ENCODE assay signal across 10 mouse cellular contexts in the genomic region with DNA sequence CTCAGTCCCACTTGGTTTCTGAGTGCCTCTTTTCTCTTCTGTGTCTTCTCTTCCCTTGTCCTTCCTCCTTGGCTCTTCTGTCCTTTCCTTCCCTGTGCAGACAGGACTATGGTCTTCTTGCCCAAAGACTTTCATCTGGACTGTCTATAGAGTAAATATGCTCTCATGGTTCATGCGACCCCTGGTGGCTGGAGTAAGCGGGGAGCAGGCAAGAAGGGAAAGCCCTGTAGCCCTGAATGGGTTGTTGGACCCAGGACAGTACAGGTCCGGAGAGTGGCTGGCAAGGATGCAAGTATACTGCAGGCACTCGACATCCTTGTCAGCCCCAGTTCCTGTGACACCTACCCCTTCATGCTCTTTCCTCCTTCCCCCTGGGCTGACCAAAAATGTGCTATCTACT. TPM values are rescaled to one million over a fixed set of nuclear protein-coding genes. Genes with fewer than 3 reads are reported as not detected.
DNase-seq lines count a peak whose midpoint lies in the region; ATAC-seq and TF ChIP-seq lines count a peak whose summit lies in the region.
"Had no signal": no experiment of that assay in that cellular context is flagged by ENCODE, and none has a peak within 500 bp of the region (broad histone marks: within the 10 kb centered on the region; RNA-seq: fewer than 3 reads in every experiment).

No protein-coding gene starts in this region.

- TF ChIP-seq CTCF in testis, adult 2 months (IDR thresholded peaks at IDR 0.05; ENCODE audit: control insufficient read depth, insufficient read depth, insufficient replicate concordance, low read depth, low read length): peak; percentile 44; the same call in 1 of the 2 replicates
- TF ChIP-seq CTCF in liver, embryonic 14.5 days (IDR thresholded peaks at IDR 0.05; ENCODE audit: low read depth): peak; percentile 94

- no peak overlapping the region for H3K4me2 ChIP-seq in kidney, embryonic 14.5 days (replicated peaks; ENCODE audit: low read depth, low read length)
- H3K4me2 ChIP-seq in liver, embryonic 14.5 days (ENCODE audit: low read depth): no peak overlapping the region
- no peak overlapping the region for H3K4me2 ChIP-seq in neural tube, embryonic 12.5 days (replicated peaks)
- H3K4me2 ChIP-seq: embryonic facial prominence, embryonic 13.5 days had no signal

- H3K4me1 ChIP-seq in testis, adult 2 months (ENCODE audit: control insufficient read depth, insufficient read depth, low read length): no peaks in the 10 kb centered on the region
- no peaks in the 10 kb centered on the region; the same call in 1 of the 2 replicates for H3K4me1 ChIP-seq in kidney, embryonic 14.5 days (ENCODE audit: control insufficient read depth, insufficient read depth, low read length)
- H3K4me1 ChIP-seq in liver, embryonic 14.5 days (replicated peaks; ENCODE audit: control insufficient read depth in 2 of 2, insufficient read depth in 2 of 2, low read length in 1 of 2): peaks cover 0 to 6% of the 10 kb centered on the region in 2 experiments; a peak in 2 of 4 replicates
- peaks cover 4% of the 10 kb centered on the region; the same call in 1 of the 2 replicates for H3K4me1 ChIP-seq in neural tube, embryonic 12.5 days
- H3K4me1 ChIP-seq: embryonic facial prominence, embryonic 13.5 days had no signal

- WGBS in kidney, embryonic 14.5 days: 46% methylated on average over 4 of the region's 4 CpGs
- WGBS in liver, embryonic 14.5 days (ENCODE audit: insufficient replicate concordance): 24% methylated on average over 4 of the region's 4 CpGs
- WGBS in neural tube, embryonic 12.5 days: 41% methylated on average over 4 of the region's 4 CpGs

- no peak for TF ChIP-seq POLR2A in testis, adult 2 months (IDR thresholded peaks at IDR 0.05; ENCODE audit: control insufficient read depth, low read depth, low read length)

- no peak overlapping the region for H3K27ac ChIP-seq in testis, adult 2 months (ENCODE audit: control insufficient read depth, insufficient read depth, low read depth, low read length)
- no peak overlapping the region for H3K27ac ChIP-seq in kidney, embryonic 14.5 days (ENCODE audit: low read depth, low read length)
- H3K27ac ChIP-seq in liver, embryonic 14.5 days: no peak overlapping the region
- H3K27ac ChIP-seq in neural tube, embryonic 12.5 days: no peak overlapping the region
- H3K27ac ChIP-seq: embryonic facial prominence, embryonic 13.5 days had no signal

- no peak for TF ChIP-seq EP300 in liver, embryonic 14.5 days (IDR thresholded peaks at IDR 0.05; ENCODE audit: low read depth)

- no peaks in the 10 kb centered on the region for H3K27me3 ChIP-seq in testis, adult 2 months (ENCODE audit: control insufficient read depth, insufficient read depth, low read length)
- no peaks in the 10 kb centered on the region for H3K27me3 ChIP-seq in kidney, embryonic 14.5 days (ENCODE audit: control insufficient read depth, insufficient read depth, low read length)
- H3K27me3 ChIP-seq in liver, embryonic 14.5 days (ENCODE audit: control insufficient read depth, insufficient read depth, low read length): no peaks in the 10 kb centered on the region
- H3K27me3 ChIP-seq in neural tube, embryonic 12.5 days (replicated peaks): no peaks in the 10 kb centered on the region
- H3K27me3 ChIP-seq: embryonic facial prominence, embryonic 13.5 days had no signal

- peaks cover 3% of the 10 kb centered on the region for H3K36me3 ChIP-seq in testis, adult 2 months (ENCODE audit: control insufficient read depth, insufficient read depth, low read length)
- peaks cover 56% of the 10 kb centered on the region for H3K36me3 ChIP-seq in kidney, embryonic 14.5 days (ENCODE audit: control insufficient read depth, insufficient read depth, low read length)
- peaks cover 19% of the 10 kb centered on the region for H3K36me3 ChIP-seq in liver, embryonic 14.5 days (replicated peaks; ENCODE audit: control insufficient read depth, insufficient read depth, low read depth)
- peaks cover 57% of the 10 kb centered on the region for H3K36me3 ChIP-seq in neural tube, embryonic 12.5 days

- no peaks in the 10 kb centered on the region for H3K9me3 ChIP-seq in kidney, embryonic 14.5 days (ENCODE audit: control insufficient read depth, low read length)
- H3K9me3 ChIP-seq in liver, embryonic 14.5 days (ENCODE audit: control insufficient read depth, low read length): no peaks in the 10 kb centered on the region
- no peaks in the 10 kb centered on the region for H3K9me3 ChIP-seq in neural tube, embryonic 12.5 days
- H3K9me3 ChIP-seq: embryonic facial prominence, embryonic 13.5 days had no signal

- ATAC-seq in kidney, embryonic 14.5 days (ENCODE audit: low FRiP score, low TSS enrichment): peak; percentile 43; the same call in 1 of the 2 replicates
- ATAC-seq in liver, embryonic 14.5 days (ENCODE audit: insufficient read depth): peak; percentile 41; the same call in 1 of the 2 replicates
- 0 out of 2 replicates have a peak, but pooled peaks have one; percentile 25 for ATAC-seq in neural tube, embryonic 12.5 days (ENCODE audit: low FRiP score, low read depth)

- no peak overlapping the region for H3K9ac ChIP-seq in kidney, embryonic 14.5 days (ENCODE audit: low read depth, low read length)
- no peak overlapping the region for H3K9ac ChIP-seq in liver, embryonic 14.5 days (replicated peaks)
- no peak overlapping the region for H3K9ac ChIP-seq in neural tube, embryonic 12.5 days
- H3K9ac ChIP-seq: embryonic facial prominence, embryonic 13.5 days had no signal

- no peak overlapping the region for H3K4me3 ChIP-seq in testis, adult 2 months (ENCODE audit: control insufficient read depth, low read depth, low read length)
- no peak overlapping the region for H3K4me3 ChIP-seq in kidney, embryonic 14.5 days (ENCODE audit: low read length)
- no peak overlapping the region for H3K4me3 ChIP-seq in liver, embryonic 14.5 days (ENCODE audit: insufficient read depth in 1 of 2, low read depth in 2 of 2, low read length in 2 of 2)
- H3K4me3 ChIP-seq in neural tube, embryonic 12.5 days: no peak overlapping the region
- H3K4me3 ChIP-seq: embryonic facial prominence, embryonic 13.5 days; myocyte had no signal

- DNase-seq in testis, postnatal 14 days (ENCODE audit: low spot score): no peak
- DNase-seq in cerebellum, adult 18-20 months: peak; percentile 75 to 79
- peak; percentile 79 for DNase-seq in gastrocnemius, adult 18-20 months (ENCODE audit: low spot score)
- DNase-seq in liver, embryonic 14.5 days (ENCODE audit: low read depth in 3 of 3, low spot score in 3 of 3): no peak
- peak; percentile 69 for DNase-seq in thymus, postnatal 14 days

RNA-seq across cellular contexts. Expression of a gene that starts 5.2 kb away (rescaled TPM):
- polyA plus RNA-seq in testis, adult 2 months (2012; rRNA removed): 14.1 and 14.7 TPM in 2 replicates
- total RNA-seq in gastrocnemius, adult 18-20 months (2021): 100 to 1,000 TPM in 1 of 2 experiments, 10 to 100 TPM in 1; 86.0 to 147 TPM
- 29.9 and 37.8 TPM in 2 replicates for polyA plus RNA-seq in kidney, embryonic 14.5 days (2014; fragmentation: Nextera tagmentation; extraction: Ambion mirVana)
- polyA plus RNA-seq in liver, embryonic 14.5 days (2012; rRNA removed): 15.9 and 16.7 TPM in 2 replicates
- 26.6 and 29.7 TPM in 2 replicates for polyA plus RNA-seq in liver, embryonic 14.5 days (2014; fragmentation: Nextera tagmentation; extraction: Ambion mirVana)
- 44.1 and 45.5 TPM in 2 replicates for polyA plus RNA-seq in neural tube, embryonic 12.5 days (2016; fragmentation: Nextera tagmentation; extraction: Ambion mirVana)

RNA-seq across cellular contexts. Expression of a gene that starts 12.2 kb away (rescaled TPM):
- polyA plus RNA-seq in testis, adult 2 months (2012; rRNA removed): 82.1 and 99.9 TPM in 2 replicates
- 10 to 100 TPM; 23.0 to 25.0 TPM for total RNA-seq in gastrocnemius, adult 18-20 months (2021)
- 23.2 and 45.2 TPM in 2 replicates for polyA plus RNA-seq in kidney, embryonic 14.5 days (2014; fragmentation: Nextera tagmentation; extraction: Ambion mirVana)
- polyA plus RNA-seq in liver, embryonic 14.5 days (2012; rRNA removed): 12.5 and 16.5 TPM in 2 replicates
- polyA plus RNA-seq in liver, embryonic 14.5 days (2014; fragmentation: Nextera tagmentation; extraction: Ambion mirVana): 12.5 and 12.8 TPM in 2 replicates
- polyA plus RNA-seq in neural tube, embryonic 12.5 days (2016; fragmentation: Nextera tagmentation; extraction: Ambion mirVana): 31.0 and 33.0 TPM in 2 replicates

RNA-seq across cellular contexts. Expression of a gene that starts 15.5 kb away (rescaled TPM):
- polyA plus RNA-seq in testis, adult 2 months (2012; rRNA removed): 194 and 199 TPM in 2 replicates
- 100 to 1,000 TPM; 772 to 880 TPM for total RNA-seq in gastrocnemius, adult 18-20 months (2021)
- 2,593 and 3,221 TPM in 2 replicates for polyA plus RNA-seq in kidney, embryonic 14.5 days (2014; fragmentation: Nextera tagmentation; extraction: Ambion mirVana)
- 350 and 717 TPM in 2 replicates for polyA plus RNA-seq in liver, embryonic 14.5 days (2012; rRNA removed)
- polyA plus RNA-seq in liver, embryonic 14.5 days (2014; fragmentation: Nextera tagmentation; extraction: Ambion mirVana): 1,544 and 1,614 TPM in 2 replicates
- 1,233 and 1,284 TPM in 2 replicates for polyA plus RNA-seq in neural tube, embryonic 12.5 days (2016; fragmentation: Nextera tagmentation; extraction: Ambion mirVana)

RNA-seq across cellular contexts. Expression of a gene that starts 15.9 kb away (rescaled TPM):
- polyA plus RNA-seq in testis, adult 2 months (2012; rRNA removed): 40.0 and 41.8 TPM in 2 replicates
- total RNA-seq in gastrocnemius, adult 18-20 months (2021): 10 to 100 TPM; 16.9 to 20.4 TPM
- 143 and 162 TPM in 2 replicates for polyA plus RNA-seq in kidney, embryonic 14.5 days (2014; fragmentation: Nextera tagmentation; extraction: Ambion mirVana)
- polyA plus RNA-seq in liver, embryonic 14.5 days (2012; rRNA removed): 24.2 and 26.6 TPM in 2 replicates
- 44.4 and 52.9 TPM in 2 replicates for polyA plus RNA-seq in liver, embryonic 14.5 days (2014; fragmentation: Nextera tagmentation; extraction: Ambion mirVana)
- polyA plus RNA-seq in neural tube, embryonic 12.5 days (2016; fragmentation: Nextera tagmentation; extraction: Ambion mirVana): 266 and 275 TPM in 2 replicates

RNA-seq across cellular contexts. Expression of a gene that starts 26.9 kb away (rescaled TPM):
- 10.9 TPM in 2 replicates for polyA plus RNA-seq in testis, adult 2 months (2012; rRNA removed)
- total RNA-seq in gastrocnemius, adult 18-20 months (2021): 1 to 10 TPM; 3.5 to 4.1 TPM
- 26.7 and 28.3 TPM in 2 replicates for polyA plus RNA-seq in kidney, embryonic 14.5 days (2014; fragmentation: Nextera tagmentation; extraction: Ambion mirVana)
- polyA plus RNA-seq in liver, embryonic 14.5 days (2012; rRNA removed): 15.3 and 16.3 TPM in 2 replicates
- polyA plus RNA-seq in liver, embryonic 14.5 days (2014; fragmentation: Nextera tagmentation; extraction: Ambion mirVana): 10.0 TPM in 2 replicates
- 30.6 and 35.7 TPM in 2 replicates for polyA plus RNA-seq in neural tube, embryonic 12.5 days (2016; fragmentation: Nextera tagmentation; extraction: Ambion mirVana)

Comparison
In these comparisons a context has a peak if more than half of its experiments do, and no peak if none do; other contexts are left out.
1. DNase-seq: peak in cerebellum, adult 18-20 months (2 of 2), gastrocnemius, adult 18-20 months (single experiment) and thymus, postnatal 14 days (single experiment); none in testis, postnatal 14 days (single experiment) and liver, embryonic 14.5 days (0 of 3).
2. Peak in every context shown above with its lines, with median percentiles within 50 percentile points of each other: ATAC-seq.